Mouse (Mus musculus): ENCODE results near the gene Olfr1247.

DNA sequence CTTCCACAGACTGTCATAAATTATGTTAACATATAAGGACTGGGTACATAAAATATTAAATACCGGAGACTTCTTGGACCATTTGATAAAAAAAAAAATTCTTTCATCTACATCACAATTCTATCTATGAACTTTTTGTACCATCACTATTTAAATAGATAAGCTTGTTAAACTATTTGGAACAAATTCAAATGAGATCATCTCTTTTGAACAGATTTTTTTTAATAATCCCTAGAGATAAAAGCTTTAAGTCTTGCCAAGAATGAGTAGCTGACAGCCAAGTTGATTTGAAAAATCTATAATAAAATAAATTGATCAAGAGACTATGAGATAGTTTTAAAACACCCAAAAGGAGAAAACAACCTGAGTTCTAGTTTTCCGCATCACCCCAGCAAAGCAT is 21.0 kb upstream of the Olfr1247 start, which contains the start of gene Olfr1249:
- no peak for TF ChIP-seq CTCF (IDR thresholded peaks at IDR 0.05; ENCODE audit: low read depth, low read length)
- TF ChIP-seq POLR2A (IDR thresholded peaks at IDR 0.05; ENCODE audit: extremely low read depth, insufficient read depth, low read length): no peak

Data from liver, adult 2 months (tissue).